Mouse (Mus musculus) neutrophil, adult 83 days (primary cell): ENCODE results near the gene Gm8159. TPM values are rescaled to one million over a fixed set of nuclear protein-coding genes. Genes with fewer than 3 reads are reported as not detected.

ENCODE experiments used
- total RNA-seq, 2 experiments: library from RNA; stranded (reverse); gene quantifications; one replicate each; pipeline ENCODE4 v1.2.4; 2023

The Gm8159 gene
- total RNA-seq: not detected

DNA sequence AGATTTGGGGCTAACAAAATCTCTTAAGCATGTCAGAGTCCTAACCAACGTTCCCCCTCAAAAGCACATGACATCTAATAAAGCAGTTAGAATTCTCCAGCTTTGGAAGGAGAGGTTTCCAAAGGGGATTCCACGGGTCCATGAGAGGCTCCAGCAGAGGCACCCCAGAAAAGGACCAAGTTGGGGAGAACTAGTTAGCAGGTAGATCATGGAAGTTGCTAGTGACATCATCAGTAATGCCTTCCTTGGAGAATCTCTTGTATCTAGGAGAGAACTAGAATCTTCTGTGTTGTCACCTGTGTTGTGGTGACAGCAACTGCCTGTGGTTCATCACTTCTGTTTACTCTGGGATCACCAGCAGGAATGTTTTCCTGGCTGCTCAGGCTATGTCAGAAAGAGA lies at the start of gene Gm8159:
Gene Gm8159 (plus strand): TSS at position 301 of the 400 bp plus-strand sequence.

DNA sequence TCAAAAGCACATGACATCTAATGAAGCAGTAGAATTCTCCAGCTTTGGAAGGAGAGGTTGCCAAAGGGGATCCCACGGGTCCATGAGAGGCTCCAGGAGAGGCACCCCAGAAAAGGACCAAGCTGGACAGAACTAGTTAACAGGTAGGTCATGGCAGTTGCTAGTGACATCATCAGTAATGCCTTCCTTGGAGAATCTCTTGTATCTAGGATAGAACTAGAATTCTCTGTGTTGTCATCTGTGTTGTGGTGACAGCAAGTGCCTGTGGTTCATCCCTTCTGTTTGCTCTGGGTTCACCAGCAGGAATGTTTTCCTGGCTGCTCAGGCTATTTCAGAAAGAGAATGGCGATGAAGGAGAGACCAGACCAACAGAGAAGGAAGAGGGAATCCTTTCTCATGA lies 31.7 kb downstream of the Gm8159 start, which contains the start of gene Gm3239:
Gene Gm3239 (plus strand): TSS at position 301 of the 400 bp plus-strand sequence.

Other genes starting within 250 kb of the Gm8159 start
- not detected for gene Gm3159, start 234.8 kb upstream of the Gm8159 start, total RNA-seq
- not detected for gene Gm3164, start 216.9 kb upstream of the Gm8159 start, total RNA-seq
- not detected for gene Gm3173, start 201.4 kb upstream of the Gm8159 start, total RNA-seq
- not detected for gene Gm3182, start 150.6 kb upstream of the Gm8159 start, total RNA-seq
- not detected for gene Gm3047, start 76.9 kb upstream of the Gm8159 start, total RNA-seq
- gene Gm3239, start 31.8 kb downstream of the Gm8159 start, total RNA-seq: not detected
- not detected for gene Gm7876, start 76.9 kb downstream of the Gm8159 start, total RNA-seq
- not detected for gene Gm3252, start 94.4 kb downstream of the Gm8159 start, total RNA-seq
- gene Gm9602, start 144.0 kb downstream of the Gm8159 start, total RNA-seq: not detected
- not detected for gene Gm3269, start 205.8 kb downstream of the Gm8159 start, total RNA-seq
- gene Gm3264, start 223.2 kb downstream of the Gm8159 start, total RNA-seq: not detected